Mouse (Mus musculus) heart, adult 2 months (tissue): ENCODE results near the gene Cend1. TPM values are rescaled to one million over a fixed set of nuclear protein-coding genes. Genes with fewer than 3 reads are reported as not detected.

ENCODE experiments used
- DNase-seq, 2 experiments: peaks; one replicate each; pipeline ENCODE4 v3.0.0; 2021
- H3K27ac ChIP-seq: fragments of 200-600 bp; 2 replicates; pipeline ENCODE4 v1.8.1; 2022
- H3K27me3 ChIP-seq: fragments of 200-500 bp; 2 replicates; pipeline ENCODE4 v1.6.1; 2012; ENCODE audit warnings: mild to moderate bottlenecking, low read length, inconsistent platforms, mixed read lengths; ENCODE audit not compliant: control insufficient read depth, insufficient read depth
- H3K36me3 ChIP-seq: fragments of 200-500 bp; 2 replicates; pipeline ENCODE4 v1.6.1; 2012; ENCODE audit warnings: low read length, inconsistent platforms; ENCODE audit not compliant: control insufficient read depth, insufficient read depth
- H3K4me1 ChIP-seq: fragments of 200-500 bp; 2 replicates; pipeline ENCODE4 v1.6.1; 2011; ENCODE audit warnings: low read length; ENCODE audit not compliant: control insufficient read depth, insufficient read depth
- H3K4me3 ChIP-seq: fragments of 200-600 bp; 2 replicates; pipeline ENCODE4 v1.8.1; 2022
- H3K79me2 ChIP-seq: fragments of 200-500 bp; replicated peaks from 2 replicates; pipeline ENCODE4 v1.6.1; 2012; ENCODE audit warnings: mild to moderate bottlenecking, inconsistent platforms, low read length, moderate library complexity, mixed read lengths; ENCODE audit not compliant: control insufficient read depth, insufficient read depth
- H3K9ac ChIP-seq: fragments of 200-500 bp; 2 replicates; pipeline ENCODE4 v1.6.1; 2012; ENCODE audit warnings: low read depth, mild to moderate bottlenecking, control low read depth, inconsistent platforms, low read length, mixed read lengths
- CTCF ChIP-seq: fragments of 200-600 bp; IDR thresholded peaks from 2 replicates; pipeline ENCODE4 v1.8.1; 2022; ENCODE audit warnings: antibody characterized with exemption, mild to moderate bottlenecking, moderate library complexity
- EP300 ChIP-seq: fragments of 200-500 bp; IDR thresholded peaks from 2 replicates; pipeline ENCODE4 v1.6.1; 2011; ENCODE audit warnings: low read depth, low read length, control low read depth; ENCODE audit not compliant: insufficient read depth
- POLR2A ChIP-seq: fragments of 200-500 bp; IDR thresholded peaks from 2 replicates; pipeline ENCODE4 v1.6.1; 2011; ENCODE audit warnings: mild to moderate bottlenecking, low read depth, low read length, control low read depth; ENCODE audit not compliant: insufficient read depth
- WGBS: fragments of 180-500 bp; shearing (Covaris S2); methylation state at CpG from one replicate; pipeline ENCODE4 v1.1.7; 2018; 5-methylcytosine and 5-hydroxymethylcytosine counted together
- intact Hi-C: fragments of 180-260 bp; cut with DNase I; formaldehyde crosslinking; loops from one replicate; pipeline ENCODE4 v1.15.1; 2025
- polyA plus RNA-seq: library from polyadenylated mRNA; depleted of rRNA; stranded (reverse); fragments of >200 nt; gene quantifications from 2 replicates; pipeline ENCODE4 v1.2.3, GENCODE M21; 2012; rRNA removed
- total RNA-seq, 2 experiments: library from RNA; stranded (reverse); gene quantifications; 2 replicates each; pipeline ENCODE4 v1.2.3; 2021

Cend1 gene
- total and polyA plus RNA-seq, 3 experiments = 1.0 to 1.8 (median 1.4) TPM

DNA sequence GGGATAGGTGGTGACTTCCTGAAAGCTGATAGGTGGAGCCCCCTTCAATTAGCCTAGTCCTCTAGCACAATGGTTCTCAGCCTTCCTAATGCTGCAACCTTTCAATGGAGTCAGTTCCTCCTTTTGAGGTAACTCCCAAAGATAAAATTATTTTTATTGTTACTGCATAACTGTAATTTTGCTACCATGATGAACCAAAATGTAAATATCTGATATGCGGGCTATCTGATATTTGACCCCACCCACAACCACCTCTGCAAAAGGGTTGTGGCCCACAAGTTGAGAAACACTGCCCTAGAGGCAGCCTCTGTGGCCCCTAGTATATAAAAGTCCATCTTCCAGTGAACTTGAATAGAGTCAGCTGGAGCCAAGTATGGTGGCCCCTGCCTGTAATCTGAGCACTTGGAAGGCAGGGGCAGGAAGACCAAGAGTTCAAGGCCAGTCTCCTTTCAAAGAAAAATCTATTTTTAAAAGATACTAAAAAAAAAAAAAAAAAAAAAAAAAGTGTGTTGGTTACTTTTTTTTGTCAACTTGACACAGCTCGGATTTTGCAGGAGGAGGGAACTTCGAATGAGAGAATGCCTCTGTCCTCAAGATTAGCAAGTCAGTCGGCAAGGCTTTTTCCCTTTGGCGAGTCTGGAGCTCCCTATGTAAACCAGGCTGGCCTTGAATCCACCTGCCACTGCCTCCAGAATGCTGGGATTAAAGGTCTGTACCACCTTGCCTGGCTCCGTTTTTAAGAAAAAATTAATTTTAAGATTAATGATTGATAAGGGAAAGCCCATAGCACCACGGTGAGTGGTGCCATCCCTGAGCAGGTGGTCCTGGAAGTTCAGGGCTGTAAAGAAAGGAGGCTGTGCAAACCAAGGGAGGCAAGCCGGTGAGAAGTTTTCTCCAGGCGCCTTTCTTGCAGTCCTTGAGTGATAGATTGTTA is 38.7 kb downstream of the Cend1 start:
- Histone ChIP-seq H3K9ac (no peak overlapping the region), H3K36me3 (no peaks in the 10 kb centered on the region), H3K4me3 (no peak overlapping the region), H3K4me1 (peaks cover 9% of the 10 kb centered on the region), H3K79me2 (peaks cover 2% of the 10 kb centered on the region; the same call in 1 of the 2 replicates), H3K27ac (no peak overlapping the region), H3K27me3 (no peaks in the 10 kb centered on the region)
- intact Hi-C loops = loop anchor here (2.0 to 5.0 kb wide), 2 partner anchors 62 to 137 kb away; no protein-coding TSS in a partner anchor
- 60% methylated on average over 9 of the region's 9 CpGs for WGBS
- DNase-seq = no peak
- no peak for TF ChIP-seq CTCF
- TF ChIP-seq EP300 = no peak
- no peak for TF ChIP-seq POLR2A

DNA sequence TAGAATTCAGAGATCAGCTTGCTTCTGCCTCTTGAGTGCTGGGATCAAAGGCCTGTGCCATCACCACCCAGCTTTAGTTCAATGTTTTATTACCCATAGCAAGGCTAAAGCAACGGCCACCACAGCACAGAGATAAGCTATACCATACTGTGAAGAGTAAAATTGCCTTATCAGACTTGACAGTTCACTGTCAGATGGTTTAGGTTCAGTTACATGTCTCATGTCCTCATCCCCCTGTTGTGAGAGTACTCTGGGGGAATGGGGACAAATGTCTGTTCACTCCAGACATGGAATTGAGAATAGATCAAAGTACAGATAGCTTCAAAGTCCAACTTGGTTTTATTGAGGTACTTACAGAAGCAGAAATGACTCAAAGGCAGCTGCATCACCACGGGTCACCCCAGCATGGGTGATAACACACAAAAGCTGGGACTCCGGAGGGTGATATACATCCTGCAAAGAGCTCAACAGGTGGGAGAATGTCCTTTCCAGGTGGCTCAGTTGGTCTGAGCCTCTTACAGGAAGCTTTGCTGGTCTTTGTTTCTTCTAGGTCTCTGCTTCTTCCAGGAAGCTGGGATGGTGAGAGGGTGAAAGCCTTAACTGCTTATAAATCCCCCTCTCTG is 40.7 kb downstream of the Cend1 start:
- H3K4me3 ChIP-seq = no peak overlapping the region
- 54% methylated on average over 3 of the region's 3 CpGs for WGBS
- peaks cover 9% of the 10 kb centered on the region for H3K4me1 ChIP-seq
- DNase-seq = no peak
- no peaks in the 10 kb centered on the region for H3K79me2 ChIP-seq
- no peak overlapping the region for H3K9ac ChIP-seq
- H3K27ac ChIP-seq = no peak overlapping the region
- no peak for TF ChIP-seq CTCF
- TF ChIP-seq POLR2A = no peak
- no peak for TF ChIP-seq EP300
- H3K36me3 ChIP-seq = no peaks in the 10 kb centered on the region
- H3K27me3 ChIP-seq = no peaks in the 10 kb centered on the region
- intact Hi-C loops = no loop called here

DNA sequence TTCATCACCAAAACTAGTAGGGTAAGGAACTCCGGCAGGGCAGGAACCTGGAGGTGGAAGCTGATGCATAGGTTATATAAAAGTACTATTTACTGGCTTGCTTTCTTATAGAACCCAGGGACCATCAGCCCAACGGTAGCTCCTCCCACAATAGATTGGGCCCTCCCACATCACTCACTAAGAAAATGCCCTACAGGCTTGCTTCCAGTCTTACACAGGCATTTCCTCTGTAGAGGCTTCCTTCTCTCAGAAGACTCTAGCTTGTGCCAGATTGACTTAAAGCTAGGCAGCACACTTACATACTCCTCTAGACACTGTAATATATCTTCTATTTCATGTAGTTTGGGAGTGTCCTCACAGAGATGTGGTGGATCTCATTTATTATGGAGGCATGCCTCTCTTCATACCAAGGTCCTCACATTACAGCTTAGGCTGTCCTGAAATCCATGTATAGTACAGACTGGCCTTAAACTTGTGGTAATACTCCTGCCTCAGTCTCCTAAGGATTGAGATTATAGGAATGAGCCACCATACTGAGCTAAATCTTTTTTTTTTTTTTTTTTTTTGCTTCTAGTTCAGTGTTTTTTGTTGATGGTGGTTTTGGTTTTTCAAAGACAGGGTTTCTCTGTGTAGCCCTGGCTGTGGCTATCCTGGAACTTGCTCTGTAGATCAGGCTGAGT is 41.3 kb downstream of the Cend1 start:
- intact Hi-C loops = no loop called here
- WGBS = 52% methylated on average over 2 of the region's 2 CpGs
- Histone ChIP-seq H3K4me3 (no peak overlapping the region), H3K4me1 (peaks cover 7% of the 10 kb centered on the region), H3K79me2 (no peaks in the 10 kb centered on the region), H3K36me3 (no peaks in the 10 kb centered on the region), H3K9ac (no peak overlapping the region), H3K27me3 (no peaks in the 10 kb centered on the region), H3K27ac (no peak overlapping the region)
- no peak for TF ChIP-seq POLR2A
- no peak for TF ChIP-seq CTCF
- TF ChIP-seq EP300 = no peak
- no peak for DNase-seq

DNA sequence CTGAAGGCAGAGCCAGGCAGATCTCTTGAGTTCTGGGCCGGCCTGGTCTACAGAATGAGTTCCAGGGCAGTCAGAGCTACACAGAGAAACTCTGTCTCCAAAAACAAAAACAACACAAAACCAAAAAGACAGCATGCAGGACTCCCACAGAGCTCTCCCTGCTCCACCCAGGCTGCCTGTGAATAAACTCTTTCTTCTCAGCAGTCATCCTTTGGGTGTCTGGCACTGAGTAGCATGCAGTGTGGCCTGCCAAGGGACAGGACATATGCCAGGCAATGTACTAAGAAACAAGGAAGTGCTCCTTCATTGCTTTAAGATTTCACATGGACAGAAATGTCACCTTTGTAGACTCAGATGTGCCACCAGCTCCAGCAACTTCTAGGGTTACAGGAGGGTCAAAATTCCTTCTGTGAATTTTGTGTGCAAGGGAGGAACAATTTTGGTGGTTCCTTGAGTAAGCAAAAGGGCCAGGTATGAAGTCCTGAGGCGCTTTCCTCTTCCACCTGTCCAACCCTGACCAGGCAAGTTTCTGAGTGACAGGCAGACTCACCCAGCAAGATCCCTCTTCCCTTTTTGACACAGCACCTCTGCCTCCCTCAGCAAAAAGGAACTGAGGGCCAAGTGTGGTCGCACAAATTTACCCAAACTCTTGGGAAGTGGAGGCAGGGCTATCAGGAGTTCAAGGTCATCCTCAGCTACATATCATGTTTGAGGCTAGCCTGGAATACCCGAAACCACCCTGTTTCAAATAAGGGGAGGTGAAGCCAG is 48.0 kb downstream of the Cend1 start:
- no peaks in the 10 kb centered on the region for H3K4me1 ChIP-seq

DNA sequence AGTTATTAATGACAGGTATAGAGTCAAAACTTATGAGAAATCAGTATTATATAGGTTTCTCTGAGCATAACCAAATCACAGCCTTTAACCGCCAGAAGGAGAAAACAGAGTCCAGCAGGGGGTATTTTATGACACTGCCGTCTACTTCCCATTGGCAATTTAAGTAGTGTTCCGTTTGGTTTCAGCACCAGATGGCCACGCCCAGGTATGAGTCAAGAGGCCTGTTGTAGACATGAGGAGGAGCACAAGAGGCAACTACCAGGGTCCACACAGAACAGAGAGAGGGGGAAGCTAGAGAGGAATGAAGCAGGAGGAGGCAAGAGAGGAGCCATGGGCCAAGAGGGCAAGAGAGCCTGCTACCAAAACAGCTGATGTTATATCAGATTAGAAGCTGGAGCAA is 49.7 kb downstream of the Cend1 start:
- H3K27me3 ChIP-seq = no peaks in the 10 kb centered on the region
- H3K9ac ChIP-seq = no peak overlapping the region
- TF ChIP-seq EP300 (no peak), POLR2A (no peak), CTCF (no peak)
- no peak overlapping the region for H3K4me3 ChIP-seq
- no peaks in the 10 kb centered on the region for H3K4me1 ChIP-seq
- no peaks in the 10 kb centered on the region for H3K36me3 ChIP-seq
- WGBS = 59% methylated on average over 4 of the region's 4 CpGs
- intact Hi-C loops = no loop called here
- DNase-seq = no peak
- no peak overlapping the region for H3K27ac ChIP-seq
- no peaks in the 10 kb centered on the region for H3K79me2 ChIP-seq

More for the DNA sequence above, 48.0 kb downstream of the Cend1 start:
- Histone ChIP-seq H3K27me3 (no peaks in the 10 kb centered on the region), H3K4me3 (no peak overlapping the region), H3K79me2 (no peaks in the 10 kb centered on the region), H3K36me3 (no peaks in the 10 kb centered on the region), H3K9ac (no peak overlapping the region), H3K27ac (no peak overlapping the region)
- intact Hi-C loops = no loop called here
- TF ChIP-seq EP300 = no peak
- TF ChIP-seq CTCF = no peak
- TF ChIP-seq POLR2A = no peak
- no peak for DNase-seq
- 71% methylated on average over 4 of the region's 4 CpGs for WGBS

Other genes starting within 250 kb of the Cend1 start
- gene Hras, start 235.5 kb downstream of the Cend1 start, total RNA-seq = 100 to 1,000 TPM in 1 of 2 experiments, 10 to 100 TPM in 1; 90.8 to 105 TPM
- gene Hras, start 235.5 kb downstream of the Cend1 start, polyA plus RNA-seq = 63.7 and 79.9 TPM in 2 replicates
- 1 to 10 TPM; 2.3 to 3.1 TPM for gene Lrrc56, start 235.3 kb downstream of the Cend1 start, total RNA-seq
- 4.6 and 4.9 TPM in 2 replicates for gene Lrrc56, start 235.3 kb downstream of the Cend1 start, polyA plus RNA-seq
- not detected for gene Lmntd2, start 215.4 kb downstream of the Cend1 start, total RNA-seq
- gene Lmntd2, start 215.4 kb downstream of the Cend1 start, polyA plus RNA-seq = 0.18 and 0.20 TPM in 2 replicates
- under 1 TPM; 0.25 to 0.42 TPM for gene Rassf7, start 213.6 kb downstream of the Cend1 start, total RNA-seq
- 2.2 and 3.3 TPM in 2 replicates for gene Rassf7, start 213.6 kb downstream of the Cend1 start, polyA plus RNA-seq
- gene Phrf1, start 200.7 kb downstream of the Cend1 start, total RNA-seq = 10 to 100 TPM; 26.8 to 32.1 TPM
- 8.9 and 10.2 TPM in 2 replicates for gene Phrf1, start 200.7 kb downstream of the Cend1 start, polyA plus RNA-seq
- gene Irf7, start 163.0 kb downstream of the Cend1 start, total RNA-seq = 1 to 10 TPM; 3.3 to 3.4 TPM
- gene Irf7, start 163.0 kb downstream of the Cend1 start, polyA plus RNA-seq = 24.6 and 25.2 TPM in 2 replicates
- not detected for gene Cdhr5, start 152.7 kb downstream of the Cend1 start, total RNA-seq
- gene Cdhr5, start 152.7 kb downstream of the Cend1 start, polyA plus RNA-seq = 0.26 TPM in 1 of 2 replicates, not detected in the other
- gene Sct, start 150.4 kb downstream of the Cend1 start, total RNA-seq = not detected
- not detected in 2 replicates for gene Sct, start 150.4 kb downstream of the Cend1 start, polyA plus RNA-seq
- gene Drd4, start 137.5 kb downstream of the Cend1 start, total RNA-seq = not detected
- 0.04 TPM in 1 of 2 replicates, not detected in the other for gene Drd4, start 137.5 kb downstream of the Cend1 start, polyA plus RNA-seq
- 10 to 100 TPM; 10.8 to 13.5 TPM for gene Deaf1, start 101.8 kb downstream of the Cend1 start, total RNA-seq
- 9.7 and 9.8 TPM in 2 replicates for gene Deaf1, start 101.8 kb downstream of the Cend1 start, polyA plus RNA-seq
- gene Tmem80, start 101.8 kb downstream of the Cend1 start, total RNA-seq = 10 to 100 TPM; 13.5 to 14.9 TPM
- gene Tmem80, start 101.8 kb downstream of the Cend1 start, polyA plus RNA-seq = 28.9 and 34.5 TPM in 2 replicates
- gene Eps8l2, start 90.6 kb downstream of the Cend1 start, total RNA-seq = 1 to 10 TPM; 3.8 to 4.3 TPM
- gene Eps8l2, start 90.6 kb downstream of the Cend1 start, polyA plus RNA-seq = 5.8 and 8.9 TPM in 2 replicates
- gene Taldo1, start 37.3 kb downstream of the Cend1 start, total RNA-seq = 100 to 1,000 TPM; 110 to 116 TPM
- 132 and 135 TPM in 2 replicates for gene Taldo1, start 37.3 kb downstream of the Cend1 start, polyA plus RNA-seq
- 10 to 100 TPM; 13.4 to 14.9 TPM for gene Gatd1, start 15.4 kb downstream of the Cend1 start, total RNA-seq
- 23.4 and 29.5 TPM in 2 replicates for gene Gatd1, start 15.4 kb downstream of the Cend1 start, polyA plus RNA-seq
- 10 to 100 TPM; 55.8 to 72.6 TPM for gene Slc25a22, start 8.4 kb upstream of the Cend1 start, total RNA-seq
- 85.8 and 88.9 TPM in 2 replicates for gene Slc25a22, start 8.4 kb upstream of the Cend1 start, polyA plus RNA-seq
- gene Pidd1, start 14.5 kb upstream of the Cend1 start, total RNA-seq = under 1 TPM; 0.37 to 0.70 TPM
- gene Pidd1, start 14.5 kb upstream of the Cend1 start, polyA plus RNA-seq = 1.8 and 2.0 TPM in 2 replicates
- 100 to 1,000 TPM; 848 to 928 TPM for gene Rplp2, start 17.9 kb upstream of the Cend1 start, total RNA-seq
- 404 and 421 TPM in 2 replicates for gene Rplp2, start 17.9 kb upstream of the Cend1 start, polyA plus RNA-seq
- gene Pnpla2, start 25.7 kb upstream of the Cend1 start, total RNA-seq = 100 to 1,000 TPM; 398 to 572 TPM
- 597 and 669 TPM in 2 replicates for gene Pnpla2, start 25.7 kb upstream of the Cend1 start, polyA plus RNA-seq
- 10 to 100 TPM; 15.4 to 19.4 TPM for gene Cracr2b, start 31.6 kb upstream of the Cend1 start, total RNA-seq
- gene Cracr2b, start 31.6 kb upstream of the Cend1 start, polyA plus RNA-seq = 23.8 and 35.0 TPM in 2 replicates
- 100 to 1,000 TPM; 272 to 334 TPM for gene Cd151, start 37.9 kb upstream of the Cend1 start, total RNA-seq
- 395 and 491 TPM in 2 replicates for gene Cd151, start 37.9 kb upstream of the Cend1 start, polyA plus RNA-seq
- gene Polr2l, start 45.6 kb upstream of the Cend1 start, total RNA-seq = 10 to 100 TPM; 71.7 to 82.8 TPM
- gene Polr2l, start 45.6 kb upstream of the Cend1 start, polyA plus RNA-seq = 62.6 and 64.4 TPM in 2 replicates
- 10 to 100 TPM; 17.1 to 40.0 TPM for gene Tspan4, start 45.7 kb upstream of the Cend1 start, total RNA-seq
- 61.9 and 77.5 TPM in 2 replicates for gene Tspan4, start 45.7 kb upstream of the Cend1 start, polyA plus RNA-seq
- gene Chid1, start 110.4 kb upstream of the Cend1 start, total RNA-seq = 10 to 100 TPM; 45.9 to 52.7 TPM
- 20.2 and 30.1 TPM in 2 replicates for gene Chid1, start 110.4 kb upstream of the Cend1 start, polyA plus RNA-seq
- gene Ap2a2, start 132.7 kb upstream of the Cend1 start, total RNA-seq = 10 to 100 TPM; 55.1 to 58.3 TPM
- 28.5 and 29.9 TPM in 2 replicates for gene Ap2a2, start 132.7 kb upstream of the Cend1 start, polyA plus RNA-seq
- not detected for gene Muc6, start 225.8 kb upstream of the Cend1 start, total RNA-seq
- 0.03 TPM in 1 of 2 replicates, not detected in the other for gene Muc6, start 225.8 kb upstream of the Cend1 start, polyA plus RNA-seq